Mouse (Mus musculus) embryonic facial prominence, embryonic 11.5 days (tissue): ENCODE measurements around the gene Cyb5r3. TPM values are rescaled to one million over a fixed set of nuclear protein-coding genes. Genes with fewer than 3 reads are reported as not detected.

Source experiments
- ATAC-seq: fragments of 200-750 bp; cut with Nextera tagmentation; replicated peaks from 2 replicates; pipeline ENCODE4 v1.8.0; 2017; ENCODE audit warnings: low read depth; ENCODE audit not compliant: insufficient number of reproducible peaks, low FRiP score, low TSS enrichment
- DNase-seq: peaks from one replicate; pipeline ENCODE4 v3.0.0-alpha.2; 2015; ENCODE audit warnings: low spot score
- H3K27ac ChIP-seq: fragments of 300-500 bp; sonication (generic); replicated peaks from 2 replicates; pipeline ENCODE4 v1.5.1; 2014; ENCODE audit warnings: mild to moderate bottlenecking, low read depth, low read length, control low read depth
- H3K27me3 ChIP-seq: fragments of 300-500 bp; sonication (generic); 2 replicates; pipeline ENCODE4 v1.6.1; 2014; ENCODE audit warnings: mild to moderate bottlenecking, low read length, moderate library complexity, mixed read lengths; ENCODE audit not compliant: control insufficient read depth, insufficient read depth
- H3K36me3 ChIP-seq: fragments of 300-500 bp; sonication (generic); replicated peaks from 2 replicates; pipeline ENCODE4 v1.6.1; 2014; ENCODE audit warnings: low read depth, mild to moderate bottlenecking, low read length, moderate library complexity, mixed read lengths; ENCODE audit not compliant: control insufficient read depth, insufficient read depth
- H3K4me1 ChIP-seq: fragments of 300-500 bp; sonication (generic); 2 replicates; pipeline ENCODE4 v1.6.1; 2014; ENCODE audit warnings: low read length, mixed read lengths; ENCODE audit not compliant: control insufficient read depth, insufficient read depth
- H3K4me2 ChIP-seq: fragments of 300-500 bp; sonication (generic); 2 replicates; pipeline ENCODE4 v1.6.1; 2014; ENCODE audit warnings: low read depth, mild to moderate bottlenecking, control low read depth, low read length, moderate library complexity
- H3K4me3 ChIP-seq: fragments of 300-500 bp; sonication (generic); 2 replicates; pipeline ENCODE4 v1.5.1; 2014; ENCODE audit warnings: low read depth, low read length, control low read depth
- H3K9ac ChIP-seq: fragments of 300-500 bp; sonication (generic); replicated peaks from 2 replicates; pipeline ENCODE4 v1.6.1; 2014; ENCODE audit warnings: mild to moderate bottlenecking, control low read depth, low read length
- H3K9me3 ChIP-seq: fragments of 300-500 bp; sonication (generic); replicated peaks from 2 replicates; pipeline ENCODE4 v1.6.1; 2016; ENCODE audit warnings: mild to moderate bottlenecking, low read length, inconsistent platforms, mixed read lengths; ENCODE audit not compliant: control insufficient read depth
- WGBS: fragments of 180-500 bp; shearing (Covaris S2); extraction: QIAGEN DNeasy Blood & Tissue Kit; methylation state at CpG from one replicate; pipeline ENCODE4 v1.1.7; 2014; 5-methylcytosine and 5-hydroxymethylcytosine counted together
- polyA plus RNA-seq: library from polyadenylated mRNA; unstranded; fragments of >200 nt; fragmentation: Nextera tagmentation; extraction: Ambion mirVana; gene quantifications from 2 replicates; pipeline ENCODE4 v1.2.1, GENCODE M21; 2014

Cyb5r3 gene
- 106 and 117 TPM in 2 replicates for polyA plus RNA-seq

- Histone ChIP-seq H3K36me3 (no peaks in the 10 kb centered on the region), H3K4me3 (peak within 1 kb of the TSS; percentile 95), H3K4me2 (peak within 1 kb of the TSS; percentile 87), H3K27ac (peak within 1 kb of the TSS; percentile 70), H3K27me3 (no peaks in the 10 kb centered on the region), H3K9me3 (no peaks in the 10 kb centered on the region), H3K9ac (peak within 1 kb of the TSS; percentile 80), H3K4me1 (peaks cover 2% of the 10 kb centered on the region; the same call in 1 of the 2 replicates)
- ATAC-seq (peak; percentile 51; the same call in 1 of the 2 replicates), DNase-seq (peak; percentile 34)
- 38% methylated on average over 28 of the region's 28 CpGs for WGBS
Measured at GRCm38 (mm10) chr15:83172492-83173429, at the start of gene Cyb5r3. TSS of gene Cyb5r3 (minus strand) at chr15:83172592.

DNA sequence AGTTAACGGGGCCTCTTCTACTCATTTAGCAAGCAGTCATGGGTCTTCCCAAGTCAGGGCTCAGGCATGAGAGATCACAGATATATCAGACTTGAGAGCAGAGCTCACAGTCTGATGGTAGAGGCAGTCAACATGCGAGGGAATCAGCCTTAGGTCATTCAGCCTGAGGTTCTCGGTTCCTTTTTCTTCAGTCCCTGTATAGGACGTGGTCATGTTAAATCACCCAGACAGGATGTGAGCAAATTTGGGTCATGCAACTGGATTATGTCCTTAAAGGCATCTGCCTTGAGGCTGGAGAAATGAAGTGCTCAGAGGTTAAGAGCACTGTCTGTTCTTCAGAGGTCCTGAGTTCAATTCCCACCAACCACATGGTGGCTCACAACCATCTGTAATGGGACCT, 49.3 kb upstream of the Cyb5r3 start:
- H3K27me3 ChIP-seq = no peaks in the 10 kb centered on the region
- H3K4me2 ChIP-seq = no peak overlapping the region
- H3K36me3 ChIP-seq = no peaks in the 10 kb centered on the region
- H3K4me1 ChIP-seq = peaks cover 12% of the 10 kb centered on the region
- no peak for DNase-seq
- no peak overlapping the region for H3K9ac ChIP-seq
- 85% methylated on average over 4 of the region's 4 CpGs for WGBS
- H3K9me3 ChIP-seq = no peaks in the 10 kb centered on the region
- no peak for ATAC-seq
- no peak overlapping the region for H3K27ac ChIP-seq
- no peak overlapping the region for H3K4me3 ChIP-seq

DNA sequence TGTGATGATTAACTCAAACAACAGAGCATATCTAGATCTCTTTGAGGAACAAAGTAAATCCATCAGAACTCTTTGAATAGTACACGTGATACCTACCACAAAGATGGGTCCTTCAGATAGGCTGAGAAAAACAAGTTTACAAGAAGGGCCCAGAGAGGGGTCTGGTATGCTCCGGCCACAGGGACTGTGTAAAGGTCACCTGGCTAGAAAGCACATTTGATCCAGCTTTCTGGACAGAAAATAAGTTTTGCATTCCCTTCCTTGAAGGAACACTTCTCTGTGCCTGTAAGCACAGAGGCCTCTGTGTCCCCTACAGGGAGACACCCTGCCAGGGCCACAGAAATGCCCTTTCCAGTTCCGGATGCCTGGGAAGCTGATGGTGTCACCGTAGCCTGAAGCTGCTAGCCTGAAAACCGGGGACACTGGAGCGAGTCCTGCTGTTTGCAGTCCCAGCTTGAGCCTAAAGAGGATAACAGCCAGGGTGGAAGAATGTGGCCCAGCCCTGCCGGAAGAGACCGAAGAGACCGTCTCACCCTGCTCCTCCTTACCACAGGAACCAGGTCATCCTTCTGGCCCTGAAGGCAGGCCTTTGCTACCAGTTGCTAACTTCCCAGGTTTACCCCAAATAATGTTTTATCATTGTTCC, 48.1 kb upstream of the Cyb5r3 start:
- H3K9ac ChIP-seq = no peak overlapping the region
- H3K9me3 ChIP-seq = no peaks in the 10 kb centered on the region
- no peak overlapping the region for H3K4me3 ChIP-seq
- DNase-seq (no peak), ATAC-seq (no peak)
- no peaks in the 10 kb centered on the region for H3K36me3 ChIP-seq
- H3K27me3 ChIP-seq = no peaks in the 10 kb centered on the region
- no peak overlapping the region for H3K27ac ChIP-seq
- no peak overlapping the region for H3K4me2 ChIP-seq
- H3K4me1 ChIP-seq = peaks cover 12% of the 10 kb centered on the region
- 47% methylated on average over 9 of the region's 9 CpGs for whole genome bisulfite sequencing

GRCm38 (mm10) chr15:83215322-83216216, 43.2 kb upstream of the Cyb5r3 start:
- WGBS = 27% methylated on average over 5 of the region's 5 CpGs
- Histone ChIP-seq H3K4me2 (no peak overlapping the region), H3K27ac (peak overlapping the region; percentile 47), H3K9ac (0 out of 2 replicates have a peak overlapping the region, but pooled peaks have one; percentile 18), H3K9me3 (no peaks in the 10 kb centered on the region), H3K4me3 (no peak overlapping the region), H3K27me3 (no peaks in the 10 kb centered on the region), H3K36me3 (no peaks in the 10 kb centered on the region), H3K4me1 (no peaks in the 10 kb centered on the region)
- peak; percentile 58 for DNase-seq
- ATAC-seq = peak; percentile 56; the same call in 1 of the 2 replicates

GRCm38 (mm10) chr15:83210229-83210628, 37.8 kb upstream of the Cyb5r3 start:
- Histone ChIP-seq H3K36me3 (no peaks in the 10 kb centered on the region), H3K4me3 (peak overlapping the region; percentile 9; the same call in 1 of the 2 replicates), H3K9ac (no peak overlapping the region), H3K4me2 (peak overlapping the region; percentile 49), H3K27ac (no peak overlapping the region), H3K4me1 (no peaks in the 10 kb centered on the region), H3K27me3 (no peaks in the 10 kb centered on the region), H3K9me3 (no peaks in the 10 kb centered on the region)
- ATAC-seq = no peak
- peak; percentile 80 for DNase-seq
- 22% methylated on average over 11 of the region's 11 CpGs for WGBS

DNA sequence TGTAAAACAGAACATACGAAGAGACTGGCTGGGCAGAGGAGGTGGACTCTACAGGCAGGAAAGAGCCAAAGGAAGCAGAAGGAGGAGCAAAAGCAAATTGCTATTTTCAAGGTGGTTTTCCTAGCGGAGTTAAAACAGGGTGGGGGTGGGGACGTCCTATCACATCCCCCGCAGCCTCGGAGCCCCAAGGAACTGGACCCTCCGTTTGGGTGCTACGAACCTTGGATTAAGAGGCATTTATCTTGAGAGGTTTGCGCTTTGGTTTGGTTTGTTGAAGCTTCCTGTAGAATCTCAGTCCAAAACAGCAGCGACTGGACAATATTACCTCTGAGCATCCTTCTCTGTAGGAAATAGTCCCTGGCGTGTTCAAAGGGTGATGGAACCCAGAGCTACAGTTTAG, 37.3 kb upstream of the Cyb5r3 start:
- Histone ChIP-seq H3K27ac (no peak overlapping the region), H3K36me3 (no peaks in the 10 kb centered on the region), H3K4me1 (no peaks in the 10 kb centered on the region), H3K9me3 (no peaks in the 10 kb centered on the region), H3K4me3 (peak overlapping the region; percentile 9; the same call in 1 of the 2 replicates), H3K9ac (peak overlapping the region; percentile 29; the same call in 1 of the 2 replicates), H3K4me2 (peak overlapping the region; percentile 49), H3K27me3 (no peaks in the 10 kb centered on the region)
- DNase-seq = no peak
- 11% methylated on average over 10 of the region's 10 CpGs for WGBS
- ATAC-seq = no peak

- 39% methylated on average over 4 of the region's 4 CpGs for WGBS
- Histone ChIP-seq H3K27ac (no peak overlapping the region), H3K9ac (peak overlapping the region; percentile 29; the same call in 1 of the 2 replicates), H3K9me3 (no peaks in the 10 kb centered on the region), H3K4me1 (no peaks in the 10 kb centered on the region), H3K36me3 (no peaks in the 10 kb centered on the region), H3K4me3 (peak overlapping the region; percentile 9; the same call in 1 of the 2 replicates), H3K4me2 (peak overlapping the region; percentile 49), H3K27me3 (no peaks in the 10 kb centered on the region)
- DNase-seq = peak; percentile 59
- ATAC-seq = no peak
Measured at GRCm38 (mm10) chr15:83209092-83209695, 36.8 kb upstream of the Cyb5r3 start.
